Mouse (Mus musculus) heart, embryonic 12.5 days (tissue): ENCODE measurements around the gene Capn11. TPM values are rescaled to one million over a fixed set of nuclear protein-coding genes. Genes with fewer than 3 reads are reported as not detected.
A peak's percentile ranks its signal among the peaks of the same experiment; 100 is the strongest.

Source experiments
- ATAC-seq: fragments of 200-750 bp; cut with Nextera tagmentation; 2 replicates; pipeline ENCODE4 v1.8.0; 2017; ENCODE audit warnings: moderate TSS enrichment, moderate library complexity; ENCODE audit not compliant: insufficient number of reproducible peaks, low FRiP score
- H3K27ac ChIP-seq: fragments of 300-500 bp; sonication (generic); 2 replicates; pipeline ENCODE4 v1.5.1; 2016; ENCODE audit warnings: mild to moderate bottlenecking, moderate library complexity; ENCODE audit not compliant: poor library complexity, severe bottlenecking
- H3K27me3 ChIP-seq: fragments of 300-500 bp; sonication (generic); replicated peaks from 2 replicates; pipeline ENCODE4 v1.6.1; 2016; ENCODE audit warnings: mild to moderate bottlenecking, moderate library complexity
- H3K36me3 ChIP-seq: fragments of 300-500 bp; sonication (generic); 2 replicates; pipeline ENCODE4 v1.6.1; 2016; ENCODE audit warnings: mild to moderate bottlenecking, moderate library complexity
- H3K4me1 ChIP-seq: fragments of 300-500 bp; sonication (generic); replicated peaks from 2 replicates; pipeline ENCODE4 v1.6.1; 2016; ENCODE audit warnings: mild to moderate bottlenecking
- H3K4me2 ChIP-seq: fragments of 300-500 bp; sonication (generic); 2 replicates; pipeline ENCODE4 v1.6.1; 2016; ENCODE audit warnings: mild to moderate bottlenecking, moderate library complexity
- H3K4me3 ChIP-seq: fragments of 300-500 bp; sonication (generic); 2 replicates; pipeline ENCODE4 v1.5.1; 2016; ENCODE audit warnings: mild to moderate bottlenecking
- H3K9ac ChIP-seq: fragments of 300-500 bp; sonication (generic); 2 replicates; pipeline ENCODE4 v1.6.1; 2016; ENCODE audit warnings: mild to moderate bottlenecking, moderate library complexity
- H3K9me3 ChIP-seq: fragments of 300-500 bp; sonication (generic); replicated peaks from 2 replicates; pipeline ENCODE4 v1.6.1; 2016; ENCODE audit warnings: mild to moderate bottlenecking, moderate library complexity
- WGBS: fragments of 180-500 bp; shearing (Covaris S2); methylation state at CpG from one replicate; pipeline ENCODE4 v1.1.7; 2016; 5-methylcytosine and 5-hydroxymethylcytosine counted together
- polyA plus RNA-seq: library from polyadenylated mRNA; unstranded; fragments of >200 nt; fragmentation: Nextera tagmentation; extraction: Ambion mirVana; gene quantifications from 2 replicates; pipeline ENCODE4 v1.2.1, GENCODE M21; 2016

Capn11 gene
- polyA plus RNA-seq, 1 experiment from 2014 or later = 0.56 TPM

DNA sequence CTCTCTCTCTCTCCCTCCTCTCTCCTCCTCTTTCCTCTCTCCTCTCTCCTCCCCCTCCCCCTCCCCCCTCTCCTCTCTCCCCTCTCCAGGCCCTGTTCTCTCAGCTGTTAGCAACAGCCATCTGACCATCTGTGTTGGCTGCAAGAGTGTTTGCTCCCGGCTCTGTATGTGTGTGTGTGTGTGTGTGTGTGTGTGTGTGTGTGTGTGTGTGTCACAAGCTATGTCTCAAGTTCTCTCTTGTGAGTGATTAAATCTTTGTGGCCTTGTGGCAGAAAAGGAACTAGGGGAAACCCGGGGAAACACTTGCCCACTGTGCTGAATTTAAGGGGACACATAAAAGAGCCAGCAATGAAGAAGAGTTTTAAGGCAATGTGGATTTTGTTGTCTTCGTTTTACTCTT, 61.3 kb downstream of the Capn11 start:
- Histone ChIP-seq H3K4me2 (no peak overlapping the region), H3K27me3 (peaks cover 11% of the 10 kb centered on the region; the same call in 1 of the 2 replicates), H3K9me3 (no peaks in the 10 kb centered on the region), H3K36me3 (no peaks in the 10 kb centered on the region), H3K4me1 (peaks cover 78% of the 10 kb centered on the region), H3K4me3 (no peak overlapping the region), H3K9ac (no peak overlapping the region), H3K27ac (no peak overlapping the region)
- no peak for ATAC-seq
- 41% methylated on average over 3 of the region's 3 CpGs for WGBS

- H3K4me1 ChIP-seq = peaks cover 81% of the 10 kb centered on the region
- 26% methylated on average over 11 of the region's 11 CpGs for WGBS
- peak overlapping the region; percentile 35; the same call in 1 of the 2 replicates for H3K27ac ChIP-seq
- 0 out of 2 replicates have a peak overlapping the region, but pooled peaks have one; percentile 2 for H3K9ac ChIP-seq
- 0 out of 2 replicates have a peak, but pooled peaks have one; percentile 17 for ATAC-seq
- H3K27me3 ChIP-seq = peaks cover 8% of the 10 kb centered on the region; the same call in 1 of the 2 replicates
- H3K9me3 ChIP-seq = no peaks in the 10 kb centered on the region
- H3K4me2 ChIP-seq = no peak overlapping the region
- no peak overlapping the region for H3K4me3 ChIP-seq
- no peaks in the 10 kb centered on the region for H3K36me3 ChIP-seq
Observed at GRCm38 (mm10) chr17:45596631-45597396, 62.3 kb downstream of the Capn11 start.

DNA sequence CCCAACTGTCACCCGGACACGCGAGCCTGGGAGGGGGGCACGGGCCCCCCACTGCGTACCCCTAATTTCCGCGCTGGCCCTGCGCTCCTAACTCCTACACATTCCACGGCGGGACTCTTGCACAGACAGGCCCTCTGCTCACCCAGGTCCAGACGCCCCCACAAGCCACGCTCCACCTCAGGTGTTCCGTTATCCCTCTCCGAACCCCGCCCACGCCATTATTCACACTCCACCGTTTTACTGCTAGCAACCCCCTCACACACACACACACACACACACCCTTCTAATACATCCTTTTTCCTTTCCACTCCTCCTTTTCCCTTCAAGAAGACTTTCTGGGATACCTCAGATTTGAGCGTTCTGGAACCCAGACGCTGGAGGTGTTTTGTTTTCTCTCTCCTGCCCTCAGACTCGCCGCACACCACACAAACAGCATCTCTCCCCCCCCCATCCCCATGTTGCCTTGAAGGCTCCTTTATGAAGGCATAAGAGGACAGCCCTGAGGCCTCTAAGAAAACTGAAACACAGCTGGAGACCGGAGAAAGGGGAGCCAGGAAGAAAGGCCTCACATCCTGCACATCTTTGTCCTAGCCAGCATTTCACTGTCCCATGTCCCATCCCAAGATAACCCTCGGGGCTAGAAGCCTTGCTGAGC, 63.3 kb downstream of the Capn11 start:
- peak; percentile 12; the same call in 1 of the 2 replicates for ATAC-seq
- peaks cover 81% of the 10 kb centered on the region for H3K4me1 ChIP-seq
- H3K9ac ChIP-seq = peak overlapping the region; percentile 87
- H3K27ac ChIP-seq = peak overlapping the region; percentile 35; the same call in 1 of the 2 replicates
- H3K9me3 ChIP-seq = no peaks in the 10 kb centered on the region
- peak overlapping the region; percentile 66 for H3K4me3 ChIP-seq
- 9% methylated on average over 23 of the region's 23 CpGs for WGBS
- peak overlapping the region; percentile 99 for H3K4me2 ChIP-seq
- peaks cover 8% of the 10 kb centered on the region; the same call in 1 of the 2 replicates for H3K27me3 ChIP-seq
- H3K36me3 ChIP-seq = no peaks in the 10 kb centered on the region; the same call in 1 of the 2 replicates

DNA sequence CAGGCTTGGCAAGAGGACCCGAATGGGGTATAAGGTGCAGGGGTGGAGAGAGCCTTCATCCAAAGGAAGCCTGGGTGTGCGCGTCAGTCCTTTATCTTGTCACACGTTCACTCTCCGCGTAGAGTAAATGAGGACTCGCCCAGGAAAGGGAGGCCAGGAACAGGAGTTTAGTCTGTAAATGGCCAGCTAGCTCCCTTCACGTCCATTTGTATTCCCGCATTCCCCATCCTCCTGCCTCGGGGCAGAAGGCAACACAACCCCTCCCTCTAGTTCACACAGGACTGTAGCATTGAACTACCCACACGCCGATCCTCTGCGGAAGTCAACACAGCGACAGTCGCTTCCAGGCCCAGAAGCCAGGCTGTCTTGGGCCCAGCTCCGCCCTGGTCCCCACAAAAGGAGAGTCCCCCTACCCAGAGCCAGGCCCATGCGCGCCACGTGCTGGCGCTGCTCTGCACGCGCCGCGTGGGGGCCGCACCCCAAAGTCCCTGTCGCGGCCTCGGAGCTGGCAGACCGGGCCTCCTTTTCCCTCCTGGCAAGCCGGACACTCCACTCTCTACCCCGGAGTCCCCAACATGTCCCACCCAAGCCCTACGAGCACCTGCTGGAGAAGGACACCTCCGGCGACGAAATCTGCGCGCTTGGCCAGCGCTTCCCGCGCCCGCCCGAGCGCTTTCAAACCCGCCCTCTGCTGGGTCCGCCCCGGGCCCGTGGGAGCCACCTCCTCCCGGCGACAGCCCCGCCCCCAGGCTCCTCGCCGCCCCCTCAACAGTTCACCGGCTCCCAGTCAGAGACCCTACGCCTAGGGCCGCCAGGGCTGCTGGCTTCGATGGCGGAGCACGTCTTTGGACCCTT, 64.0 kb downstream of the Capn11 start:
- Histone ChIP-seq H3K4me3 (peak overlapping the region; percentile 66), H3K9me3 (no peaks in the 10 kb centered on the region), H3K27ac (peak overlapping the region; percentile 30; the same call in 1 of the 2 replicates), H3K27me3 (peaks cover 8% of the 10 kb centered on the region; the same call in 1 of the 2 replicates), H3K36me3 (no peaks in the 10 kb centered on the region; the same call in 1 of the 2 replicates), H3K9ac (peak overlapping the region; percentile 87), H3K4me2 (peak overlapping the region; percentile 99), H3K4me1 (peaks cover 80% of the 10 kb centered on the region)
- ATAC-seq = peak; percentile 78
- WGBS = 1% methylated on average over 57 of the region's 58 CpGs

- H3K36me3 ChIP-seq = peaks cover 8% of the 10 kb centered on the region; the same call in 1 of the 2 replicates
- peak overlapping the region; percentile 66 for H3K4me3 ChIP-seq
- H3K4me1 ChIP-seq = peaks cover 73% of the 10 kb centered on the region
- no peak for ATAC-seq
- H3K4me2 ChIP-seq = peak overlapping the region; percentile 99
- WGBS = 36% methylated on average over 8 of the region's 8 CpGs
- 0 out of 2 replicates have a peak overlapping the region, but pooled peaks have one; percentile 41 for H3K27ac ChIP-seq
- H3K9me3 ChIP-seq = no peaks in the 10 kb centered on the region
- peak overlapping the region; percentile 87 for H3K9ac ChIP-seq
- H3K27me3 ChIP-seq = peaks cover 8% of the 10 kb centered on the region; the same call in 1 of the 2 replicates
Observed at GRCm38 (mm10) chr17:45594195-45594594, 64.9 kb downstream of the Capn11 start.

DNA sequence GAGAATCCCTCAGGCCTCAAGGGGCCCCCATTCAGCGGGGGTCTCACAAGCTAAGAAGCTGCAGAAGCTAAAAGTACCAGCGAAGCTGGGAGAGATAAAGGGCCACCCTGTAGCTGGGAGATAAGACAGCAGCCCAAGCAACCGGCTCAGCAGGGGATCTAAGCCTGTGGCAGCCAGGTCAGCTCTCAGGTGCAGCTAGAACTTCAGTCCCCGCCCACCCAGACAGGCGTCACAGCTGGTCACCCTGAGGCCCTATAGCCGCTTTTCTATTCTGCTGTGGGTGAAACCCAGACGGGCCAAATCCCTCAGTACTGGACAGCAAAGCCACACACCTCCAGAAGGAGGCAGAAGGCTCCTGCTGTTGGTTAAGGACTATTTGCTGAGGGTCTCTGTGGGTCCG, 65.6 kb downstream of the Capn11 start:
- peaks cover 8% of the 10 kb centered on the region; the same call in 1 of the 2 replicates for H3K27me3 ChIP-seq
- no peaks in the 10 kb centered on the region for H3K9me3 ChIP-seq
- H3K27ac ChIP-seq = no peak overlapping the region
- 17% methylated on average over 8 of the region's 8 CpGs for WGBS
- H3K4me3 ChIP-seq = peak overlapping the region; percentile 66
- H3K9ac ChIP-seq = peak overlapping the region; percentile 87
- peak; percentile 45 for ATAC-seq
- peaks cover 70% of the 10 kb centered on the region for H3K4me1 ChIP-seq
- H3K4me2 ChIP-seq = peak overlapping the region; percentile 99
- H3K36me3 ChIP-seq = peaks cover 15% of the 10 kb centered on the region

DNA sequence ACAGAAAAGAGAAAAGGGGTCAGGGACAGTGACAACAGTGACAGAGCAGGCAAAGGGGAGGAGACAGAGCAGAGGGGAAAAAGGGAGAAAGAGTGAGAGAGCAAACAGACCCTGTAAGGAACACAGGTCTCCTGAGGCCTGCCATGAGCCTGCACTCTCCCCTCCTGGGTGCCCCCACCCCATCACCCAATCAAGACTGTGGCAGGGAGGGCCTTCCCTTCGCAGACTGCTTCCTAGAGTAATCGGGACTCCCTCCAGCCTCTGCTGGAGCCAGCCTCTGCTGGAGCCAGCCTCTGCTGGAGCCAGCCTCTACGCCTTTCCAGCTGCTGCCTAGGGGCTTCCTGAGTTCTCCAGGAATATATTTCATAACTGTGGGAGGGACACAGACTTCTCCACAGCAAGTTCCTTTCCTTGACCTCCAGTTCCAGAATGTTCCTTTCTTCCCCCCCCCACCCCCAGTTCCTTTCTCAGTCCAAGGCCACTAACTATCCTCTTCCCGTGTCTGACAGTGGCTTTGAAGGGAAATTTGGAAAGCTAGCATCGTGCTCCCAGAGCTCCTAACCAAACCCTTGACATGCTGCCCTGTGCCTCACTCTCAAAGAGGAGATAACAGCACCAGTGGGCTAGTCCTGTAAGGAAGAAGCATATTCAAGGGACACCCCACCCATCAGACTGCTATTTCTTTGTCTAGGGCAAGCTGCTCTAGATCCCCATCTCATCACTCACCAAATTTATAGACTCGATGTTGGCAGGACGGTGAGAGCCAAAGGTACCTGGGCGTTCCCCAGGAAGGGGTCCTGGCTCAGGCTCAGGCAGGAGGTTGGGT, 66.3 kb downstream of the Capn11 start:
- peak overlapping the region; percentile 99 for H3K4me2 ChIP-seq
- ATAC-seq = no peak

GRCm38 (mm10) chr17:45591701-45592605, 67.2 kb downstream of the Capn11 start:
- H3K4me3 ChIP-seq = peak overlapping the region; percentile 66
- no peak for ATAC-seq
- peak overlapping the region; percentile 50; the same call in 1 of the 2 replicates for H3K27ac ChIP-seq
- peak overlapping the region; percentile 99 for H3K4me2 ChIP-seq
- H3K9me3 ChIP-seq = 0 out of 2 replicates have a peak, but pooled peaks cover 2% of the 10 kb centered on the region
- peaks cover 26% of the 10 kb centered on the region for H3K36me3 ChIP-seq
- H3K4me1 ChIP-seq = peaks cover 60% of the 10 kb centered on the region
- whole genome bisulfite sequencing = 39% methylated on average over 16 of the region's 16 CpGs
- H3K27me3 ChIP-seq = peaks cover 8% of the 10 kb centered on the region; the same call in 1 of the 2 replicates
- peak overlapping the region; percentile 87 for H3K9ac ChIP-seq

More for the DNA sequence above, 66.3 kb downstream of the Capn11 start:
- H3K4me1 ChIP-seq = peaks cover 67% of the 10 kb centered on the region
- H3K9me3 ChIP-seq = no peaks in the 10 kb centered on the region
- H3K36me3 ChIP-seq = peaks cover 20% of the 10 kb centered on the region
- peak overlapping the region; percentile 66 for H3K4me3 ChIP-seq
- H3K27me3 ChIP-seq = peaks cover 8% of the 10 kb centered on the region; the same call in 1 of the 2 replicates
- peak overlapping the region; percentile 87 for H3K9ac ChIP-seq
- 25% methylated on average over 8 of the region's 8 CpGs for WGBS
- H3K27ac ChIP-seq = peak overlapping the region; percentile 50; the same call in 1 of the 2 replicates

GRCm38 (mm10) chr17:45590410-45590809, 68.7 kb downstream of the Capn11 start:
- ATAC-seq = no peak

More at GRCm38 (mm10) chr17:45590410-45590809, 68.7 kb downstream of the Capn11 start:
- 0 out of 2 replicates have a peak, but pooled peaks cover 8% of the 10 kb centered on the region for H3K27me3 ChIP-seq
- H3K9ac ChIP-seq = no peak overlapping the region
- no peak overlapping the region for H3K4me3 ChIP-seq
- no peak overlapping the region for H3K4me2 ChIP-seq
- H3K27ac ChIP-seq = no peak overlapping the region
- 81% methylated on average over 6 of the region's 6 CpGs for WGBS
- H3K4me1 ChIP-seq = peaks cover 55% of the 10 kb centered on the region
- H3K36me3 ChIP-seq = peaks cover 35% of the 10 kb centered on the region
- H3K9me3 ChIP-seq = 0 out of 2 replicates have a peak, but pooled peaks cover 4% of the 10 kb centered on the region
